Mouse (Mus musculus): ENCODE measurements around the gene Tspoap1.

- no peak for TF ChIP-seq CTCF (IDR thresholded peaks at IDR 0.05; ENCODE audit: low read depth, low read length)
- TF ChIP-seq POLR2A (IDR thresholded peaks at IDR 0.05; ENCODE audit: extremely low read depth, insufficient read depth, low read length): no peak
Measured at GRCm38 (mm10) chr11:87734346-87734745, 26.0 kb upstream of the Tspoap1 start.
